Mouse (Mus musculus) liver, postnatal 0 days (tissue): ENCODE measurements around the gene Gsg1l. TPM values are rescaled to one million over a fixed set of nuclear protein-coding genes. Genes with fewer than 3 reads are reported as not detected.

Source experiments
- ATAC-seq: fragments of 200-750 bp; cut with Nextera tagmentation; 2 replicates; pipeline ENCODE4 v1.8.0; 2017; ENCODE audit warnings: mild to moderate bottlenecking, moderate library complexity
- DNase-seq: peaks from one replicate; pipeline ENCODE4 v3.0.0-alpha.2; 2016
- H3K27ac ChIP-seq: fragments of 300-500 bp; sonication (generic); 2 replicates; pipeline ENCODE4 v1.5.1; 2014; ENCODE audit warnings: antibody characterized with exemption, moderate library complexity, mild to moderate bottlenecking, low read depth
- H3K27me3 ChIP-seq: fragments of 300-500 bp; sonication (generic); 2 replicates; pipeline ENCODE4 v1.6.1; 2014; ENCODE audit warnings: low read length, control low read depth, mixed read lengths; ENCODE audit not compliant: insufficient read depth
- H3K36me3 ChIP-seq: fragments of 300-500 bp; sonication (generic); replicated peaks from 2 replicates; pipeline ENCODE4 v1.6.1; 2014; ENCODE audit warnings: mild to moderate bottlenecking, control low read depth, low read length, moderate library complexity, mixed read lengths; ENCODE audit not compliant: insufficient read depth
- H3K4me1 ChIP-seq: fragments of 300-500 bp; sonication (generic); 2 replicates; pipeline ENCODE4 v1.6.1; 2014; ENCODE audit warnings: antibody characterized with exemption, mild to moderate bottlenecking, control low read depth; ENCODE audit not compliant: insufficient read depth
- H3K4me2 ChIP-seq: fragments of 300-500 bp; sonication (generic); 2 replicates; pipeline ENCODE4 v1.6.1; 2014; ENCODE audit warnings: low read depth, mild to moderate bottlenecking, low read length, moderate library complexity, mixed read lengths
- H3K4me3 ChIP-seq: fragments of 300-500 bp; sonication (generic); 2 replicates; pipeline ENCODE4 v1.5.1; 2014; ENCODE audit warnings: low read depth, low read length
- H3K9ac ChIP-seq: fragments of 300-500 bp; sonication (generic); replicated peaks from 2 replicates; pipeline ENCODE4 v1.6.1; 2014; ENCODE audit warnings: mild to moderate bottlenecking, moderate library complexity
- H3K9me3 ChIP-seq: fragments of 300-500 bp; sonication (generic); 2 replicates; pipeline ENCODE4 v1.6.1; 2016; ENCODE audit warnings: mild to moderate bottlenecking, control low read depth, low read length, mixed read lengths
- CTCF ChIP-seq: sonication (generic); IDR thresholded peaks from 2 replicates; pipeline ENCODE4 v1.5.1; 2016; ENCODE audit warnings: antibody characterized with exemption, low read depth
- EP300 ChIP-seq: IDR thresholded peaks from 2 replicates; pipeline ENCODE4 v1.6.1; 2016; ENCODE audit warnings: antibody characterized with exemption, low read depth, mild to moderate bottlenecking
- WGBS: fragments of 180-500 bp; shearing (Covaris S2); extraction: QIAGEN DNeasy Blood & Tissue Kit; methylation state at CpG from one replicate; pipeline ENCODE4 v1.1.7; 2014; ENCODE audit not compliant: insufficient replicate concordance; 5-methylcytosine and 5-hydroxymethylcytosine counted together
- polyA plus RNA-seq: library from polyadenylated mRNA; unstranded; fragments of >200 nt; fragmentation: Nextera tagmentation; extraction: Ambion mirVana; gene quantifications from 2 replicates; pipeline ENCODE4 v1.2.1, GENCODE M21; 2015

Gene Gsg1l
- polyA plus RNA-seq, 1 experiment from 2014 or later: 0.08 TPM

- Histone ChIP-seq H3K4me1 (no peaks in the 10 kb centered on the region), H3K9ac (no peak overlapping the region), H3K4me3 (no peak overlapping the region), H3K9me3 (no peaks in the 10 kb centered on the region), H3K27me3 (no peaks in the 10 kb centered on the region), H3K4me2 (no peak overlapping the region), H3K36me3 (no peaks in the 10 kb centered on the region), H3K27ac (no peak overlapping the region)
- 79% methylated on average over 9 of the region's 9 CpGs for WGBS
- no peak for TF ChIP-seq EP300
- no peak for TF ChIP-seq CTCF
- DNase-seq: no peak
- no peak for ATAC-seq
These were observed 105.5 kb downstream of the Gsg1l start for GRCm38 (mm10) chr7:125976695-125977094.

- Histone ChIP-seq H3K27me3 (no peaks in the 10 kb centered on the region), H3K27ac (no peak overlapping the region), H3K36me3 (no peaks in the 10 kb centered on the region), H3K4me2 (no peak overlapping the region), H3K4me1 (no peaks in the 10 kb centered on the region), H3K9me3 (no peaks in the 10 kb centered on the region), H3K4me3 (no peak overlapping the region), H3K9ac (no peak overlapping the region)
- 70% methylated on average over 6 of the region's 6 CpGs for WGBS
- DNase-seq: no peak
- ATAC-seq: no peak
- no peak for TF ChIP-seq EP300
- no peak for TF ChIP-seq CTCF
These were observed 106.8 kb downstream of the Gsg1l start for GRCm38 (mm10) chr7:125975414-125975813.

- Histone ChIP-seq H3K4me2 (no peak overlapping the region), H3K4me3 (no peak overlapping the region), H3K27ac (no peak overlapping the region), H3K27me3 (no peaks in the 10 kb centered on the region), H3K4me1 (no peaks in the 10 kb centered on the region), H3K36me3 (no peaks in the 10 kb centered on the region), H3K9ac (no peak overlapping the region), H3K9me3 (no peaks in the 10 kb centered on the region)
- DNase-seq: no peak
- TF ChIP-seq EP300 (no peak), CTCF (no peak)
- WGBS: 58% methylated on average over 4 of the region's 4 CpGs
- ATAC-seq: no peak
These were observed 108.3 kb downstream of the Gsg1l start for GRCm38 (mm10) chr7:125973874-125974273.

- Histone ChIP-seq H3K36me3 (no peaks in the 10 kb centered on the region), H3K4me2 (no peak overlapping the region), H3K9ac (no peak overlapping the region), H3K9me3 (no peaks in the 10 kb centered on the region), H3K27me3 (no peaks in the 10 kb centered on the region), H3K4me3 (no peak overlapping the region), H3K4me1 (no peaks in the 10 kb centered on the region), H3K27ac (no peak overlapping the region)
- DNase-seq (no peak), ATAC-seq (no peak)
- 56% methylated on average over 6 of the region's 6 CpGs for WGBS
- TF ChIP-seq CTCF (no peak), EP300 (no peak)
These were observed 109.4 kb downstream of the Gsg1l start for GRCm38 (mm10) chr7:125972776-125973175.

- no peaks in the 10 kb centered on the region for H3K36me3 ChIP-seq
- no peaks in the 10 kb centered on the region for H3K27me3 ChIP-seq
- ATAC-seq (no peak), DNase-seq (no peak)
- no peaks in the 10 kb centered on the region for H3K9me3 ChIP-seq
- no peaks in the 10 kb centered on the region for H3K4me1 ChIP-seq
- WGBS: 57% methylated on average over 7 of the region's 7 CpGs
- no peak overlapping the region for H3K27ac ChIP-seq
- H3K9ac ChIP-seq: no peak overlapping the region
- no peak overlapping the region for H3K4me3 ChIP-seq
- H3K4me2 ChIP-seq: no peak overlapping the region
- no peak for TF ChIP-seq CTCF
- no peak for TF ChIP-seq EP300
These were observed 110.0 kb downstream of the Gsg1l start for GRCm38 (mm10) chr7:125972174-125972672.

GRCm38 (mm10) chr7:125969076-125969475 is 113.1 kb downstream of the Gsg1l start:
- WGBS: 54% methylated on average over 3 of the region's 3 CpGs
- Histone ChIP-seq H3K9ac (no peak overlapping the region), H3K4me2 (no peak overlapping the region), H3K4me1 (no peaks in the 10 kb centered on the region), H3K36me3 (no peaks in the 10 kb centered on the region), H3K4me3 (no peak overlapping the region), H3K27ac (no peak overlapping the region), H3K9me3 (no peaks in the 10 kb centered on the region), H3K27me3 (no peaks in the 10 kb centered on the region)
- ATAC-seq (no peak), DNase-seq (no peak)
- TF ChIP-seq CTCF: no peak
- TF ChIP-seq EP300: no peak
